ENCODE assay signal across 11 mouse cellular contexts in genomic region chr10:70132087-70132560, GRCm38 (mm10). TPM values are rescaled to one million over a fixed set of nuclear protein-coding genes. Genes with fewer than 3 reads are reported as not detected.
DNase-seq lines count a peak whose midpoint lies in the region; ATAC-seq lines count a peak whose summit lies in the region.
"Had no signal": no experiment of that assay in that cellular context is flagged by ENCODE, and none has a peak within 500 bp of the region (broad histone marks: within the 10 kb centered on the region; RNA-seq: fewer than 3 reads in every experiment).

No protein-coding gene starts in this region.

- peaks cover 23% of the 10 kb centered on the region for H3K4me1 ChIP-seq in intestine, embryonic 15.5 days (replicated peaks)
- H3K4me1 ChIP-seq in megakaryocyte, embryonic 14.5 days: peaks cover 70% of the 10 kb centered on the region
- 0 out of 2 replicates have a peak, but pooled peaks cover 7% of the 10 kb centered on the region for H3K4me1 ChIP-seq in hindbrain, embryonic 14.5 days (replicated peaks; ENCODE audit: control insufficient read depth, insufficient read depth, low read length)

- no peaks in the 10 kb centered on the region for H3K9me3 ChIP-seq in intestine, embryonic 15.5 days
- no peaks in the 10 kb centered on the region; the same call in 1 of the 2 replicates for H3K9me3 ChIP-seq in megakaryocyte, embryonic 14.5 days
- H3K9me3 ChIP-seq in hindbrain, embryonic 14.5 days (ENCODE audit: control insufficient read depth, low read length): no peaks in the 10 kb centered on the region
- H3K9me3 ChIP-seq: embryonic facial prominence, embryonic 13.5 days; lung, embryonic 15.5 days had no signal

- peak overlapping the region; percentile 38 for H3K27ac ChIP-seq in intestine, embryonic 15.5 days
- no peak overlapping the region for H3K27ac ChIP-seq in hindbrain, embryonic 14.5 days
- H3K27ac ChIP-seq: embryonic facial prominence, embryonic 13.5 days had no signal

- H3K4me2 ChIP-seq in intestine, embryonic 15.5 days (replicated peaks): no peak overlapping the region
- H3K4me2 ChIP-seq in hindbrain, embryonic 14.5 days (replicated peaks): no peak overlapping the region
- H3K4me2 ChIP-seq: embryonic facial prominence, embryonic 13.5 days; lung, embryonic 15.5 days had no signal

- intact Hi-C loops in gastrocnemius, postnatal 36 days (cut with DNase I): loop anchor here (5.0 kb wide), 1 partner anchor 35 kb away; the partner anchor contains the start of gene Ccdc6

- WGBS in intestine, embryonic 15.5 days: 34% methylated on average over 5 of the region's 5 CpGs
- 83% methylated on average over 5 of the region's 5 CpGs for WGBS in hindbrain, embryonic 14.5 days

- peak; percentile 74 for ATAC-seq in intestine, embryonic 15.5 days
- ATAC-seq in hindbrain, embryonic 14.5 days (ENCODE audit: low FRiP score): no peak

- DNase-seq in R1 (ENCODE audit: low read depth, low spot score): peak; percentile 75
- DNase-seq in heart, adult 8-10 months (ENCODE audit: low spot score): peak; percentile 21
- DNase-seq in embryo, embryonic 10 days (ENCODE audit: low spot score): no peak
- no peak for DNase-seq in hindbrain, embryonic 14.5 days (ENCODE audit: low spot score)
- no peak for DNase-seq in adrenal gland, postnatal 10 days
- DNase-seq in gastrocnemius, postnatal 36 days: no peak
- DNase-seq: kidney, postnatal 36 days had no signal

- no peaks in the 10 kb centered on the region for H3K27me3 ChIP-seq in intestine, embryonic 15.5 days (replicated peaks)
- no peaks in the 10 kb centered on the region for H3K27me3 ChIP-seq in megakaryocyte, embryonic 14.5 days (replicated peaks)
- no peaks in the 10 kb centered on the region for H3K27me3 ChIP-seq in hindbrain, embryonic 14.5 days (ENCODE audit: control insufficient read depth, insufficient read depth, low read length)
- H3K27me3 ChIP-seq: embryonic facial prominence, embryonic 13.5 days; lung, embryonic 15.5 days had no signal

- no peak overlapping the region for H3K9ac ChIP-seq in intestine, embryonic 15.5 days
- H3K9ac ChIP-seq in hindbrain, embryonic 14.5 days: no peak overlapping the region
- H3K9ac ChIP-seq: embryonic facial prominence, embryonic 13.5 days; lung, embryonic 15.5 days had no signal

- H3K36me3 ChIP-seq in intestine, embryonic 15.5 days: no peaks in the 10 kb centered on the region
- H3K36me3 ChIP-seq in megakaryocyte, embryonic 14.5 days (replicated peaks; ENCODE audit: low read length): peaks cover 57% of the 10 kb centered on the region
- H3K36me3 ChIP-seq in hindbrain, embryonic 14.5 days (replicated peaks; ENCODE audit: control insufficient read depth, insufficient read depth): no peaks in the 10 kb centered on the region
- H3K36me3 ChIP-seq: embryonic facial prominence, embryonic 13.5 days; lung, embryonic 15.5 days had no signal

- H3K4me3 ChIP-seq in intestine, embryonic 15.5 days (replicated peaks): no peak overlapping the region
- H3K4me3 ChIP-seq in megakaryocyte, embryonic 14.5 days (replicated peaks): peak overlapping the region; percentile 75
- H3K4me3 ChIP-seq in hindbrain, embryonic 14.5 days (replicated peaks; ENCODE audit: low read length): no peak overlapping the region
- H3K4me3 ChIP-seq: embryonic facial prominence, embryonic 13.5 days; lung, embryonic 15.5 days had no signal

RNA-seq across cellular contexts. Expression of gene Ccdc6, which starts 35.2 kb away (rescaled TPM):
- 10 to 100 TPM; 23.3 to 28.6 (median 24.9) TPM for total RNA-seq in heart, adult 8-10 months (2022)
- 13.5 and 14.0 TPM in 2 replicates for polyA plus RNA-seq in intestine, embryonic 15.5 days (2015; fragmentation: Nextera tagmentation; extraction: Ambion mirVana)
- 12.2 and 12.4 TPM in 2 replicates for polyA plus RNA-seq in megakaryocyte, embryonic 14.5 days (2012; ENCODE audit: insufficient read depth, low replicate concordance)
- polyA plus RNA-seq in hindbrain, embryonic 14.5 days (2014; fragmentation: Nextera tagmentation; extraction: Ambion mirVana): 29.6 and 30.1 TPM in 2 replicates
- 10 to 100 TPM; 46.9 to 56.7 TPM for total RNA-seq in adrenal gland, postnatal 10 days (2021)
- 100 to 1,000 TPM; 100 to 121 TPM for total RNA-seq in gastrocnemius, postnatal 36 days (2021)

Comparison
In these comparisons a context has a peak if more than half of its experiments do, and no peak if none do; other contexts are left out.
1. DNase-seq: peak in R1 (single experiment) and heart, adult 8-10 months (single experiment); none in embryo, embryonic 10 days (single experiment), hindbrain, embryonic 14.5 days (single experiment), adrenal gland, postnatal 10 days (single experiment) and gastrocnemius, postnatal 36 days (0 of 2).